Mouse (Mus musculus) heart, embryonic 13.5 days (tissue): ENCODE results near the gene Celf3. TPM values are rescaled to one million over a fixed set of nuclear protein-coding genes. Genes with fewer than 3 reads are reported as not detected.
A peak's percentile ranks its signal among the peaks of the same experiment; 100 is the strongest.

Experiments
- ATAC-seq: fragments of 200-750 bp; cut with Nextera tagmentation; 2 replicates; pipeline ENCODE4 v1.8.0; 2017; ENCODE audit warnings: moderate TSS enrichment; ENCODE audit not compliant: insufficient number of reproducible peaks, low FRiP score, low TSS enrichment; ENCODE audit errors: extremely low read depth
- H3K27ac ChIP-seq: fragments of 300-500 bp; sonication (generic); replicated peaks from 2 replicates; pipeline ENCODE4 v1.5.1; 2015; ENCODE audit warnings: moderate library complexity, mild to moderate bottlenecking, inconsistent platforms
- H3K27me3 ChIP-seq: fragments of 300-500 bp; sonication (generic); replicated peaks from 2 replicates; pipeline ENCODE4 v1.6.1; 2015; ENCODE audit warnings: mild to moderate bottlenecking, inconsistent platforms
- H3K36me3 ChIP-seq: fragments of 300-500 bp; sonication (generic); 2 replicates; pipeline ENCODE4 v1.6.1; 2015; ENCODE audit warnings: mild to moderate bottlenecking, inconsistent platforms
- H3K4me1 ChIP-seq: fragments of 300-500 bp; sonication (generic); 2 replicates; pipeline ENCODE4 v1.6.1; 2015; ENCODE audit warnings: inconsistent platforms
- H3K4me2 ChIP-seq: fragments of 300-500 bp; sonication (generic); 2 replicates; pipeline ENCODE4 v1.6.1; 2015; ENCODE audit warnings: inconsistent platforms, mild to moderate bottlenecking, moderate library complexity
- H3K4me3 ChIP-seq: fragments of 300-500 bp; sonication (generic); 2 replicates; pipeline ENCODE4 v1.5.1; 2015; ENCODE audit warnings: moderate library complexity, mild to moderate bottlenecking, inconsistent platforms
- H3K9ac ChIP-seq: fragments of 300-500 bp; sonication (generic); 2 replicates; pipeline ENCODE4 v1.6.1; 2015; ENCODE audit warnings: inconsistent platforms, mild to moderate bottlenecking, moderate library complexity
- H3K9me3 ChIP-seq: fragments of 300-500 bp; sonication (generic); 2 replicates; pipeline ENCODE4 v1.6.1; 2016; ENCODE audit warnings: inconsistent platforms
- WGBS: fragments of 180-500 bp; shearing (Covaris S2); methylation state at CpG from one replicate; pipeline ENCODE4 v1.1.7; 2015; ENCODE audit warnings: mixed read lengths; 5-methylcytosine and 5-hydroxymethylcytosine counted together
- polyA plus RNA-seq: library from polyadenylated mRNA; unstranded; fragments of >200 nt; fragmentation: Nextera tagmentation; extraction: Ambion mirVana; gene quantifications from 2 replicates; pipeline ENCODE4 v1.2.1, GENCODE M21; 2015

Gene Celf3
- 1.5 and 1.6 TPM in 2 replicates for polyA plus RNA-seq

DNA sequence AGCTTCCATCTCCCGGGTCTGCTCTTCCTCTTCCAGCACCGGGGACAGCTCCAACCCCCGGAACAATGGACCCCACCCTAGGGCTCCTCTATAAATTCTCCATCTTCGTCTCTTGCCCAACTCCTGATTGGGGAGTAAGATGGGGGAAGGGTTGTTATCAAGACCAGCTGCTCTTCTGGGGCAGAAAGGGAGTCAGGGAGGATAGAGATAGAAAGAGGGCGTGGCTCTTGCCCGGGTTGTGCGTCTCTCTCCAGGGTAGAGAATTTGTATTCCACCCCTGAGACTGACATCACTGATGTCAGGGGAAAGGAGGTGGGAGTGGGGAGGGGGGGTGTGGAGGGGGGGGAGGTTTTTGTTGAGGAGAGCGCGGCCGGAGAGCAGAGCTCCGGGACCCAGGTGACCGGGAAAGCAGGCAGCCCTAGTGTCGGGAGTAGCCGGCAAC is at the start of gene Celf3:
Gene Celf3, plus strand, starts transcription at position 315 of the 442 bp plus-strand sequence.
- H3K27ac ChIP-seq = no peak within 1 kb of the TSS
- 3% methylated on average over 14 of the region's 14 CpGs for WGBS
- H3K4me3 ChIP-seq = no peak within 1 kb of the TSS; the same call in 1 of the 2 replicates
- ATAC-seq = no peak
- peak within 1 kb of the TSS; percentile 11; the same call in 1 of the 2 replicates for H3K4me2 ChIP-seq
- H3K27me3 ChIP-seq = peaks cover 37% of the 10 kb centered on the region
- peaks cover 40% of the 10 kb centered on the region for H3K4me1 ChIP-seq
- H3K9me3 ChIP-seq = no peaks in the 10 kb centered on the region
- H3K36me3 ChIP-seq = no peaks in the 10 kb centered on the region
- no peak within 1 kb of the TSS for H3K9ac ChIP-seq

DNA sequence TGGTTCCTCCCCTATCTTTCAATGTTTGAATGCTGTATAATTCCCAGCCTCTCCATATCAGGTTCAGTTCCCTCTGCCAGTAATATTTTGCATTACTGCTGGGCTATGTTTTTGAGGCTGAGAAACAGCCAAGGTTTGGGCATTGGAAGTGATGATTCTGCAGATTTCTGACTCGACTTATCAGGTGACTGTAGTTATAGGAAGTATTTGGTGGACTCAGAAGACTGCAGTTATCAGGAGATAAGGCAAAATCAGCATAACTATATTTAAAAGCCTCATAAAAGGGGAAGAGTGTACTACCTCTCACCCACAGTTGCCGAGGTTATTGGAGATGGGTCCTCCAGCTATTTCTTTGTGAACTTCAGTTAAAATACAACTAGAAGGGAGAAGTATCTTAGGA is 47.1 kb upstream of the Celf3 start:
- Histone ChIP-seq H3K4me1 (no peaks in the 10 kb centered on the region), H3K27ac (no peak overlapping the region), H3K9ac (no peak overlapping the region), H3K27me3 (no peaks in the 10 kb centered on the region), H3K36me3 (no peaks in the 10 kb centered on the region), H3K4me2 (no peak overlapping the region), H3K9me3 (no peaks in the 10 kb centered on the region), H3K4me3 (no peak overlapping the region)
- 56% methylated on average over 2 of the region's 2 CpGs for WGBS
- no peak for ATAC-seq

DNA sequence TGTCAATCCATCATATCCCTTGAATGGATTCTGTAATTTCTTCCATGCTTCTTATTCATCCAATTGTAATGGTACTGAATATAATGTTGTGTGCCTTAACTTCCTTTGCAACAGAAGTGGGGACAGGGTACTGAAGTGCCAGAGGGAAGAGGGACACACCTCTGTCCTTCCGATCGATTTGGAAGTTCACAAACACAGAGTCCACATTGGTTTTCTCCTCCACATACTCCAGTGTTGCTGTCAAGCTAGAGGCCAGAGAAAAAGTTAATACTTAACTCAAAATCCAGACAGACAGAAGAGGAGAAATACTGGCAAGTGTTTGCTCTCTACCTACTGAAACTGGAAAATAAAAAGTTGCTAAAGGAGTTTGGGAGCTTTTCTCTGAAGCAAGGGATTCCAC is 43.8 kb upstream of the Celf3 start:
- 83% methylated on average over 2 of the region's 2 CpGs for WGBS
- no peak for ATAC-seq
- H3K9ac ChIP-seq = no peak overlapping the region
- no peaks in the 10 kb centered on the region for H3K27me3 ChIP-seq
- H3K27ac ChIP-seq = no peak overlapping the region
- H3K4me2 ChIP-seq = no peak overlapping the region
- H3K36me3 ChIP-seq = no peaks in the 10 kb centered on the region
- H3K9me3 ChIP-seq = no peaks in the 10 kb centered on the region
- H3K4me3 ChIP-seq = no peak overlapping the region
- H3K4me1 ChIP-seq = no peaks in the 10 kb centered on the region

DNA sequence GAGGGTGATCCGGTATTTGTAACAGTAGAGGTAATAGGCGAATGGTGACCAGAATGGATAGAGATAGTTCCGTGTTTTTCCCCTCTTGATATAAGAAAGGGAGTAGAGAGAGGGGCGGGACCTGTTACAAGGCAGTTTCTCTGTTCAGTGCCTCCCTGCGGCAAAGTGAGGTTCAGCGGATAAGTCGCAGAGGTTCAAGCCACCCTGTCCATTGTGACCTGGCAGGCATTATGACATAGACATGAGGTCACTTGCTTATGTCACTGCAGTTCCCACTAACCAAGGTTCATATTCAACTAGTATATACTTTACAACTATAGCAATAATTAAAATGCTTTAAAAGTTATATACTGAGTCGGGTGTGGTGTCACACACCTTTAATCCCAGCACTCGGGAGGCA is 41.7 kb upstream of the Celf3 start:
- Histone ChIP-seq H3K4me1 (no peaks in the 10 kb centered on the region), H3K9ac (no peak overlapping the region), H3K36me3 (no peaks in the 10 kb centered on the region), H3K9me3 (no peaks in the 10 kb centered on the region), H3K27me3 (peaks cover 8% of the 10 kb centered on the region; the same call in 1 of the 2 replicates), H3K27ac (no peak overlapping the region), H3K4me3 (no peak overlapping the region), H3K4me2 (no peak overlapping the region)
- 73% methylated on average over 9 of the region's 9 CpGs for WGBS
- ATAC-seq = no peak

DNA sequence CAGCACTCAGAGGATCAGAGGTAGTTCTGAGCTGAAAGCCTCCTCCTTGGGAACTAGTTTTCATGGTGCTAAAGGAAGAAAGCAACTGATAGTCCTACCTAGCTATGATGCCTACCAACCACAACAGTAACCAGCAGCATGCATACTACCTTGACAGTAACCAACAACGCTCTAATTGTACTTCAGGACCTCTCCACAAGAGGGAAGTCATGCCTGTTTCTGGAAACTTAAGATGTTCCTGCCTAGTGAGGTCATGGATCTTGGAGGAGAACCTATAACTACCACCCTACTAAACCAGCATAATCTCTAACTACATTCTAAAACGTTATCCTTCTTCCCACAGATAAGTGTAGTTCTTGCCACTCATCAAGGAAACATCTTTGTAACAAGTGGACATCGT is 36.9 kb upstream of the Celf3 start:
- Histone ChIP-seq H3K9ac (no peak overlapping the region), H3K4me3 (no peak overlapping the region), H3K4me2 (no peak overlapping the region), H3K9me3 (no peaks in the 10 kb centered on the region), H3K27ac (no peak overlapping the region), H3K27me3 (peaks cover 8% of the 10 kb centered on the region; the same call in 1 of the 2 replicates), H3K36me3 (peaks cover 19% of the 10 kb centered on the region), H3K4me1 (peaks cover 10% of the 10 kb centered on the region)
- 36% methylated on average over 3 of the region's 3 CpGs for WGBS
- no peak for ATAC-seq

DNA sequence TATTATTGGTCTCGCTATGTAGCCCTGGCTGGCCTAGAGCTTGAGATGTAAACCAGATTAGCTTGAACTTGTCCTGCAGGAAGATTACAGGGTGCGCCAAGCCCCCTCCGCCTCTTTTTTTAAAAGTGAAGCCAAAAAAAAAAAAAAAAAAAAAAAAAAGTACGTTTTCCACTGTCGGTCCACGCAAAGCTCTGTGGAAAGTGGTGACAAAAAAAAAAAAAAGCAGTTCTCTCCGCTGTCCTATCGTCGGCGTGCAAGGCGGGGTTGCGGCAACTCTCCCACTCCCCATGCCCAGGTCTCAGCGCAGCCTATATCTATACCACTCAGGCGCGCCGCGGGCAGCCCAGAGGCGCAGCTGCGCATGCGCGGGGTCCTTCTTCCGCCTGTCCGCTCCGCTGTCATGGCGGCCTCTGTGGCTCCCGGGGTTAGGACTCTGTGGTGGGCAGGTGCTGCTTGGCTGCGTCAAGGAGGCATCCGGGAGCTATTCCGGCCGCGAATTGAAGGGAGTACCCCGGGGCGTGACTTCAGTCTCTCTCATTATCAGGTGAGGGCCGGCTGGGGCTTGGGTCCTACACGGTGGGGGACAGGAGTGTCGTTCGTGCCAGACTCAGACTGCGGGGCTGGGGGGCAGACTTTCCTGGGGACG is 35.0 kb upstream of the Celf3 start, which contains the start of gene Mrpl9:
Gene Mrpl9, plus strand, starts transcription at position 368 of the 646 bp plus-strand sequence.
- Histone ChIP-seq H3K9me3 (no peaks in the 10 kb centered on the region), H3K4me1 (peaks cover 10% of the 10 kb centered on the region), H3K36me3 (peaks cover 37% of the 10 kb centered on the region), H3K4me2 (peak within 1 kb of the TSS; percentile 92), H3K9ac (peak within 1 kb of the TSS; percentile 97), H3K27me3 (peaks cover 8% of the 10 kb centered on the region; the same call in 1 of the 2 replicates), H3K27ac (peak within 1 kb of the TSS; percentile 80), H3K4me3 (peak within 1 kb of the TSS; percentile 72)
- WGBS = under 1% methylated on average over 39 of the region's 39 CpGs
- peak; percentile 87 for ATAC-seq

DNA sequence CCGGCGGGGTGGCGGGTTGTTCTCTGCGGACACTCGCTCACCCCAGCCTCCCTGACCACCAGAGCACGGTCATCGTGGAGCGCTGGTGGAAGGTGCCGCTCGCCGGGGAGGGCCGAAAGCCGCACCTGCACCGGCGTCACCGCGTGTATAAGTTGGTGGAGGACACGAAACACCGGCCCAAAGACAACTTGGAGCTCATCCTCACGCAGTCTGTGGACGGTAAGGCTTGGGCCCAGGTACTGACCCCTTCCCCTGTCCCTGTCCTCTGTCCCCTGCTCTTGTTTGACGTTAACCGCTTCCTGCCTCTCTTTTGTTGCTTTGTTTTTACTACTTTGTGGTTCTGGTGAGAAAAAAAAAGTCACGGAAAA is 34.5 kb upstream of the Celf3 start, which contains the start of gene Oaz3:
Gene Oaz3, minus strand, starts transcription at position 319 of the 368 bp plus-strand sequence.
- H3K9me3 ChIP-seq = no peaks in the 10 kb centered on the region
- peaks cover 8% of the 10 kb centered on the region; the same call in 1 of the 2 replicates for H3K27me3 ChIP-seq
- 2% methylated on average over 24 of the region's 24 CpGs for WGBS
- H3K9ac ChIP-seq = peak within 1 kb of the TSS; percentile 97
- peak; percentile 70; the same call in 1 of the 2 replicates for ATAC-seq
- peak within 1 kb of the TSS; percentile 92 for H3K4me2 ChIP-seq
- peaks cover 10% of the 10 kb centered on the region for H3K4me1 ChIP-seq
- peaks cover 42% of the 10 kb centered on the region for H3K36me3 ChIP-seq
- H3K4me3 ChIP-seq = peak within 1 kb of the TSS; percentile 72
- H3K27ac ChIP-seq = peak within 1 kb of the TSS; percentile 80

DNA sequence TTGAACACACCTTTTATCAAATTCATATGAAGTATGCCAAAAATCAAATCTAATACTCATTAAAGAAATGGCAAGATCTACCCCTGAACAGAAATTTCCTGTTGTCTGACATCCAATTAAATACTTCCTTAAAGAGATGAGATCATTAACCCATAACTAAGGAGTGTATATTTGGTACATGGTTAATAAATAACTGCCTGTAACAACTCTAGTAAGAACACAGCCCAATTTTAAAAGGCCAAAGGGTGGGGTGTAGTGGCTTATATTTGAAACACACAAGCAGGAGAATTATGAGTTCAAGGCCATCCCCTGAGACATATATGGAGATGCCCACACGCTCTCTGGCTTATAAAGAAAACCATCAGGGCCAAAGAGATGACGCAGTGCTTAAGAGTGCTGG is 28.7 kb upstream of the Celf3 start:
- H3K27me3 ChIP-seq = no peaks in the 10 kb centered on the region
- no peaks in the 10 kb centered on the region for H3K9me3 ChIP-seq
- H3K4me2 ChIP-seq = no peak overlapping the region
- ATAC-seq = no peak
- H3K4me3 ChIP-seq = no peak overlapping the region
- peaks cover 60% of the 10 kb centered on the region for H3K36me3 ChIP-seq
- H3K9ac ChIP-seq = no peak overlapping the region
- no peak overlapping the region for H3K27ac ChIP-seq
- WGBS = 95% methylated on average over 2 of the region's 2 CpGs
- H3K4me1 ChIP-seq = peaks cover 2% of the 10 kb centered on the region

DNA sequence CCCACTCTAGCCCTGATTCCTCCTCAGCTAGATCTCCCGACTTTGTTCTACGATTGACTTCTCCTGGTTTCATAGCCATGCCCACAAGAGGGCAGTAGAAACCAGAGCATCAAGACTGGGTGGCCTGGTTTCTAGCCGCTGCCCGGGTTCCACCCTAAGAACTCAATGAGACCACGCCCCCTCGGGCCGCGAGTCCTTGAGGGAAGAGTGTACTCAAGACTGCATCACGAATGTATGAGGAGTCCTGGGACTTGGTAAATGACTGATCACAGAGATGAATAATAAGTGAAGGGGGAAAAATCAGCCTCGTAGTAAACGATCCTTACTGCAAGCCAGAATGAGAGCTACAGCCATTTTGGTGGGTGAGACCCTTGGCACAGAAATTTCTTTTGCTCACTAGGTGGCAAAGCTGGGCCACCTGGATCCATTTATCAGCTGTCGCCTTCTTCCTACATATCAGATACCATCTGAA is 21.5 kb upstream of the Celf3 start:
- peak overlapping the region; percentile 50 for H3K4me3 ChIP-seq
- peak overlapping the region; percentile 47; the same call in 1 of the 2 replicates for H3K9ac ChIP-seq
- WGBS = 3% methylated on average over 12 of the region's 12 CpGs
- no peak for ATAC-seq
- peak overlapping the region; percentile 69 for H3K4me2 ChIP-seq
- no peaks in the 10 kb centered on the region for H3K9me3 ChIP-seq
- H3K27me3 ChIP-seq = peaks cover 10% of the 10 kb centered on the region; the same call in 1 of the 2 replicates
- H3K27ac ChIP-seq = no peak overlapping the region
- no peaks in the 10 kb centered on the region for H3K36me3 ChIP-seq
- H3K4me1 ChIP-seq = peaks cover 4% of the 10 kb centered on the region; the same call in 1 of the 2 replicates

DNA sequence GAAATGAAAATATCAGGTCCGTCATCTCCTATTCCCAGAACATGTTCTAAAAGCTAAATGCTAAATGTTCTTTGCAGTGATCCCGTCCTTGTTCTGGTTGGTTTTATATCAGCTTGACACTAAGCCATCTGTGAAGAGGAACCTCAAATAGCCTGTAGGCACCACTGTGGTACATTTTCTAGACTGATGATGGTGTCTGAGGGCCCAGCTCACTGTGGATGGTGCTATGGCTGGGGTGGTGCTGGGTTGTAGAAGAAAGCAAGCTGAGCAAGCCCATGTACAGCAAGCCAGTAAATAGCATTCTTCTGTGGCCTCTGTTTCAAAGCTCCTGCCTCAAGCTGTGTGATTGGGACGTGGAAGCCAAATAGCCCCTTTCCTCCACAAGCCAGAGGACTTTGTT is 21.0 kb upstream of the Celf3 start:
- ATAC-seq = no peak
- no peaks in the 10 kb centered on the region for H3K9me3 ChIP-seq
- H3K27ac ChIP-seq = no peak overlapping the region
- H3K4me3 ChIP-seq = no peak overlapping the region
- WGBS = 64% methylated on average over 3 of the region's 3 CpGs
- peaks cover 10% of the 10 kb centered on the region; the same call in 1 of the 2 replicates for H3K27me3 ChIP-seq
- H3K9ac ChIP-seq = peak overlapping the region; percentile 47; the same call in 1 of the 2 replicates
- H3K36me3 ChIP-seq = no peaks in the 10 kb centered on the region
- H3K4me1 ChIP-seq = peaks cover 4% of the 10 kb centered on the region; the same call in 1 of the 2 replicates
- peak overlapping the region; percentile 69 for H3K4me2 ChIP-seq

DNA sequence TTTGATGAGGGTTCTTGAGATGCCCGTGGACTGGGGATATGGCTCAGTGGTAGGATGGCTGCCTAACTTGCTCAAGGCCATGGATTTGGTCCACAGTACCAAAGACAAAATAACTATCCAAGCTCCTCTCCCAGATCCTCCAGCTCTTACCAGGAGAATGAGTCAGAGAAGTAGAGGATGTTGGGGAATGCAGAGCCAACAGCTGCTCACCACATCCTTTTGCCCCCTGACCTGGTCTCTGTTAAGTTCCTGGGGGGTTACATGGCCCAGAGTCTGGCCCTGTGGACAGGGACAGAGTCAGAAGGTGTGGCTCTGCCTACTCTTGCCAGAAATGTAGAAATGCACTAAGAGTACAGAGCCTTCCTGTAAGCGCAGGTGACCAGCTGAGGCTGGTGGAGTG is 18.3 kb upstream of the Celf3 start:
- no peak overlapping the region for H3K4me2 ChIP-seq
- H3K36me3 ChIP-seq = no peaks in the 10 kb centered on the region
- no peak overlapping the region for H3K4me3 ChIP-seq
- ATAC-seq = no peak
- no peaks in the 10 kb centered on the region for H3K9me3 ChIP-seq
- no peak overlapping the region for H3K9ac ChIP-seq
- no peak overlapping the region for H3K27ac ChIP-seq
- peaks cover 10% of the 10 kb centered on the region; the same call in 1 of the 2 replicates for H3K27me3 ChIP-seq
- 80% methylated on average over 2 of the region's 2 CpGs for WGBS
- H3K4me1 ChIP-seq = peaks cover 8% of the 10 kb centered on the region
